Mouse (Mus musculus) fat pad, adult 2 months (tissue): Measurements from ENCODE around the gene Ghr.

Experiments used
- DNase-seq: peaks from one replicate; pipeline ENCODE4 v3.0.0-alpha.2; 2011; ENCODE audit warnings: low read depth, low spot score; ENCODE audit errors: extremely low read depth

The Ghr gene

GRCm38 (mm10) chr15:3582807-3583636 lies at the start of gene Ghr:
TSS of gene Ghr (minus strand) at chr15:3583492.
- DNase-seq: no peak

- DNase-seq: no peak
Observed at GRCm38 (mm10) chr15:3622746-3623145, 39.5 kb upstream of the Ghr start.

GRCm38 (mm10) chr15:3620368-3620767 lies 37.1 kb upstream of the Ghr start:
- peak; percentile 57 for DNase-seq

GRCm38 (mm10) chr15:3618311-3618710 lies 35.0 kb upstream of the Ghr start:
- no peak for DNase-seq

- DNase-seq: no peak
Observed at GRCm38 (mm10) chr15:3611961-3612360, 28.7 kb upstream of the Ghr start.

GRCm38 (mm10) chr15:3607951-3608350 lies 24.7 kb upstream of the Ghr start:
- no peak for DNase-seq

GRCm38 (mm10) chr15:3602098-3602486 lies 18.8 kb upstream of the Ghr start:
- no peak for DNase-seq

GRCm38 (mm10) chr15:3601422-3602097 lies 18.3 kb upstream of the Ghr start:
- DNase-seq: no peak

- no peak for DNase-seq
Observed at GRCm38 (mm10) chr15:3587879-3588278, 4.6 kb upstream of the Ghr start.

GRCm38 (mm10) chr15:3584361-3584760 lies 1.1 kb upstream of the Ghr start:
- no peak for DNase-seq

GRCm38 (mm10) chr15:3581861-3582806 lies 1.2 kb downstream of the Ghr start:
- no peak for DNase-seq

GRCm38 (mm10) chr15:3581337-3581736 lies 2.0 kb downstream of the Ghr start:
- DNase-seq: no peak

- peak; percentile 82 for DNase-seq
Observed at GRCm38 (mm10) chr15:3580216-3580615, 3.1 kb downstream of the Ghr start.

- no peak for DNase-seq
Observed at GRCm38 (mm10) chr15:3578286-3578980, 4.9 kb downstream of the Ghr start.

- DNase-seq: no peak
Observed at GRCm38 (mm10) chr15:3569178-3569903, 14.0 kb downstream of the Ghr start.

- no peak for DNase-seq
Observed at GRCm38 (mm10) chr15:3564570-3564969, 18.7 kb downstream of the Ghr start.

GRCm38 (mm10) chr15:3563929-3564516 lies 19.3 kb downstream of the Ghr start:
- no peak for DNase-seq

- DNase-seq: no peak
Observed at GRCm38 (mm10) chr15:3563473-3563872, 19.8 kb downstream of the Ghr start.

- DNase-seq: no peak
Observed at GRCm38 (mm10) chr15:3558524-3558923, 24.8 kb downstream of the Ghr start.

GRCm38 (mm10) chr15:3544289-3544688 lies 39.0 kb downstream of the Ghr start:
- DNase-seq: no peak
